Mouse (Mus musculus): ENCODE data around the gene Robo1. TPM values are rescaled to one million over a fixed set of nuclear protein-coding genes. Genes with fewer than 3 reads are reported as not detected.

Gene Robo1
- polyA plus RNA-seq, 1 experiment: 3.5 TPM

- no peaks in the 10 kb centered on the region for H3K4me1 ChIP-seq (ENCODE audit: control insufficient read depth, insufficient read depth, low read length)
- H3K4me3 ChIP-seq (ENCODE audit: control insufficient read depth, low read depth, low read length): no peak overlapping the region
- no peak overlapping the region for H3K27ac ChIP-seq (ENCODE audit: control insufficient read depth, insufficient read depth, low read depth, low read length)
- H3K27me3 ChIP-seq (ENCODE audit: control insufficient read depth, insufficient read depth, low read length): no peaks in the 10 kb centered on the region
- TF ChIP-seq POLR2A (IDR thresholded peaks at IDR 0.05; ENCODE audit: control insufficient read depth, low read depth, low read length) (no peak), CTCF (IDR thresholded peaks at IDR 0.05; ENCODE audit: control insufficient read depth, insufficient read depth, insufficient replicate concordance, low read depth, low read length) (no peak)
- no peaks in the 10 kb centered on the region for H3K36me3 ChIP-seq (ENCODE audit: control insufficient read depth, insufficient read depth, low read length)
These were observed 651.7 kb downstream of the Robo1 start for GRCm38 (mm10) chr16:72959823-72960222.

DNA sequence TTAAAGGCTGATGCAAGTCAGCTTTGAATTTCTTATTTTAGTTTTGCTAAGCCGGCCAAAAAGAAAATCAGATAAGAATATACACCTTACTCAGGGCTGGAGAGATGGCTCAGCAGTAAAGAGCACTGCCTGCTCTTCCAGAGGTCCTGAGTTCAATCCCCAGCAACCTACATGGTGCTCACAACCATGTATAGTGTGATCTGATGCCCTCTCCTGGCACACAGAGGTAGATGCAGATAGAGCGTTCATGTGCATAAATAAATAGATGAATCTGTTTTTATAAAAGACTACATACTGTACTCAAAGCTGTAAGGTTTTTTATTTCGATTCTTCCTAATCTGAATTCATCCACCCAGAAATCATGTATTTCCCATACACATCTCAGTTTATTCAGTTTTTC lies 655.7 kb downstream of the Robo1 start:
- H3K4me1 ChIP-seq (ENCODE audit: control insufficient read depth, insufficient read depth, low read length): no peaks in the 10 kb centered on the region
- TF ChIP-seq CTCF (IDR thresholded peaks at IDR 0.05; ENCODE audit: control insufficient read depth, insufficient read depth, insufficient replicate concordance, low read depth, low read length) (no peak), POLR2A (IDR thresholded peaks at IDR 0.05; ENCODE audit: control insufficient read depth, low read depth, low read length) (no peak)
- no peak overlapping the region for H3K27ac ChIP-seq (ENCODE audit: control insufficient read depth, insufficient read depth, low read depth, low read length)
- H3K27me3 ChIP-seq (ENCODE audit: control insufficient read depth, insufficient read depth, low read length): no peaks in the 10 kb centered on the region
- no peak overlapping the region for H3K4me3 ChIP-seq (ENCODE audit: control insufficient read depth, low read depth, low read length)
- H3K36me3 ChIP-seq (ENCODE audit: control insufficient read depth, insufficient read depth, low read length): no peaks in the 10 kb centered on the region

DNA sequence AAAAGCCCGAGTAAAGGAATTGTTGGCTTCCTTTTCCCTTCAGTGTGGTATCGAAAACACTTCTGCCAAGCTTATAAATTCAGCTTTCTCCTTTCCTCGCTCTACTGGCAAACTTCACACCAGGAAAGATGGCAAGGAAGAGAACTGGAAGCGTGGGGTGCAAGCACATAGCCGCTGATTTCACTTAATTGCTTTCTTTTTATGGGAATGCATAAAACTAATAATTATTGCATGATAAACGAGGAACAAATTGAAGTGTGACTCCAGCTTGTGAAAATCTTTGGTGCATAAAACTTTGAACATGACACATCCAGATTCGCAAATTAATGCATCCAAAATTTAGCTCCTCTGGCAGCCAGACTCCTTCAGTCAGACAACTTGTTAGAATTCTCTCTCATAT lies 659.4 kb downstream of the Robo1 start:
- H3K4me3 ChIP-seq (ENCODE audit: control insufficient read depth, low read depth, low read length): no peak overlapping the region
- no peak for TF ChIP-seq POLR2A (IDR thresholded peaks at IDR 0.05; ENCODE audit: control insufficient read depth, low read depth, low read length)
- TF ChIP-seq CTCF (IDR thresholded peaks at IDR 0.05; ENCODE audit: control insufficient read depth, insufficient read depth, insufficient replicate concordance, low read depth, low read length): no peak

GRCm38 (mm10) chr16:72969990-72970389 lies 661.9 kb downstream of the Robo1 start:
- H3K27me3 ChIP-seq (ENCODE audit: control insufficient read depth, insufficient read depth, low read length): no peaks in the 10 kb centered on the region

More for the DNA sequence above, 659.4 kb downstream of the Robo1 start:
- Histone ChIP-seq H3K36me3 (ENCODE audit: control insufficient read depth, insufficient read depth, low read length) (no peaks in the 10 kb centered on the region), H3K4me1 (ENCODE audit: control insufficient read depth, insufficient read depth, low read length) (no peaks in the 10 kb centered on the region), H3K27me3 (ENCODE audit: control insufficient read depth, insufficient read depth, low read length) (no peaks in the 10 kb centered on the region), H3K27ac (ENCODE audit: control insufficient read depth, insufficient read depth, low read depth, low read length) (no peak overlapping the region)

GRCm38 (mm10) chr16:72973685-72974084 lies 665.6 kb downstream of the Robo1 start:
- TF ChIP-seq POLR2A (IDR thresholded peaks at IDR 0.05; ENCODE audit: control insufficient read depth, low read depth, low read length) (no peak), CTCF (IDR thresholded peaks at IDR 0.05; ENCODE audit: control insufficient read depth, insufficient read depth, insufficient replicate concordance, low read depth, low read length) (no peak)
- no peaks in the 10 kb centered on the region for H3K36me3 ChIP-seq (ENCODE audit: control insufficient read depth, insufficient read depth, low read length)
- no peak overlapping the region for H3K27ac ChIP-seq (ENCODE audit: control insufficient read depth, insufficient read depth, low read depth, low read length)

More at GRCm38 (mm10) chr16:72969990-72970389, 661.9 kb downstream of the Robo1 start:
- Histone ChIP-seq H3K27ac (ENCODE audit: control insufficient read depth, insufficient read depth, low read depth, low read length) (no peak overlapping the region), H3K36me3 (ENCODE audit: control insufficient read depth, insufficient read depth, low read length) (no peaks in the 10 kb centered on the region), H3K4me1 (ENCODE audit: control insufficient read depth, insufficient read depth, low read length) (no peaks in the 10 kb centered on the region), H3K4me3 (ENCODE audit: control insufficient read depth, low read depth, low read length) (no peak overlapping the region)
- TF ChIP-seq CTCF (IDR thresholded peaks at IDR 0.05; ENCODE audit: control insufficient read depth, insufficient read depth, insufficient replicate concordance, low read depth, low read length) (no peak), POLR2A (IDR thresholded peaks at IDR 0.05; ENCODE audit: control insufficient read depth, low read depth, low read length) (no peak)

DNA sequence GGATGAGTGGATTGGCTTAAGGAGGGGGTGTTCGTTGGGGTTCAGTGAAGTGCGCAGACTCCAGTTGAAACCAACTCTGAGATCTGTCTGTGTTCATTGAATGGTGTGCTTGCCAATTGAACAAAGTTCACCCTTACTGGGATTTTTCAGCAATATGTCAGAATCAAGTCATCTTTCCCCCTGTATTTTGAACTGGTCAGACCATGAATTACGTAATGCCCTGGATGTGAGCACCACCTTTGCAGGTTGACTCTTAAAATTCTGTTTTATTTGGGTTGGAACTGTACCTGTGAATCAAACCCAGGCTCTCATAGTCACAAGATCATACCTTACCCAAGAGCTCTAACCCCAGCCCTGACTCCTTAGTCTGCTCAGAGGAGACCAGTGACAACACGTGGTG lies 666.6 kb downstream of the Robo1 start:
- Histone ChIP-seq H3K4me1 (ENCODE audit: control insufficient read depth, insufficient read depth, low read length) (no peaks in the 10 kb centered on the region), H3K27me3 (ENCODE audit: control insufficient read depth, insufficient read depth, low read length) (no peaks in the 10 kb centered on the region), H3K27ac (ENCODE audit: control insufficient read depth, insufficient read depth, low read depth, low read length) (no peak overlapping the region), H3K36me3 (ENCODE audit: control insufficient read depth, insufficient read depth, low read length) (no peaks in the 10 kb centered on the region), H3K4me3 (ENCODE audit: control insufficient read depth, low read depth, low read length) (no peak overlapping the region)
- no peak for TF ChIP-seq POLR2A (IDR thresholded peaks at IDR 0.05; ENCODE audit: control insufficient read depth, low read depth, low read length)
- TF ChIP-seq CTCF (IDR thresholded peaks at IDR 0.05; ENCODE audit: control insufficient read depth, insufficient read depth, insufficient replicate concordance, low read depth, low read length): no peak

More at GRCm38 (mm10) chr16:72973685-72974084, 665.6 kb downstream of the Robo1 start:
- Histone ChIP-seq H3K4me3 (ENCODE audit: control insufficient read depth, low read depth, low read length) (no peak overlapping the region), H3K4me1 (ENCODE audit: control insufficient read depth, insufficient read depth, low read length) (no peaks in the 10 kb centered on the region), H3K27me3 (ENCODE audit: control insufficient read depth, insufficient read depth, low read length) (no peaks in the 10 kb centered on the region)

DNA sequence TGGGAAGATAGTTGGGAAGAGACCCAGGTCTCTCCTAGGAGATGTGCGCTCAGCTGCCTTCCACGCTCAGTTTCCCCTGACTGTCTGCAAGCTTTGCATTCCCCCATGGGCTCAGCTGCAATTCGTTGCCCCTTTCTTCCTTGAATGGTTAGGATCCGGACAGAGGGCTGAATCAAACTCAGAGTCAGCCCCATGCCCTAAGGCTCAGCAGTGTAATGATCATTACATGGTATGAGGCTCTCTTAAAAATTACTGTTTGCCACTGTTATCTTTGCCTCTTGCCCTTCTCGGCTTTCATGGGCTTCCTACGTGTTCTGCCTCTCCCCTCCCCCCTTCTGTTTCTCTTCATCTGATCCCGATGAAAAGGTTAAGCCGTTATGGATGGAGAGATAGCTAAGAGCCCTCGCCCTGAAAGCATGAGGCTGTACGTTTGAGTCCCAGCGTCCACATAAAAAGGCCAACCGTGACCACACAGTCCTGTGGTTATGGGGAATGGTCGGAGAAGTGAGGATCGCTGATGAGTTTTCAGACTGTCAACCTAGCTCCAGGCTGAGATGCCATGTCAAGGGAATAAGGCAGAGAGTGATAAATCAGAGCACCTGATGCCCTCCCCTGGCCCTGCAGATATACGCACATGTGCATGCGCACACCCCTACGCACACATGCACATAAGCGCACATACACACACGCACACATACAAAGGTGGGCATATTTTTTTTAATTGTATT lies 668.9 kb downstream of the Robo1 start:
- no peak for TF ChIP-seq CTCF (IDR thresholded peaks at IDR 0.05; ENCODE audit: control insufficient read depth, insufficient read depth, insufficient replicate concordance, low read depth, low read length)
- no peak for TF ChIP-seq POLR2A (IDR thresholded peaks at IDR 0.05; ENCODE audit: control insufficient read depth, low read depth, low read length)
- Histone ChIP-seq H3K27me3 (ENCODE audit: control insufficient read depth, insufficient read depth, low read length) (no peaks in the 10 kb centered on the region), H3K4me3 (ENCODE audit: control insufficient read depth, low read depth, low read length) (no peak overlapping the region), H3K4me1 (ENCODE audit: control insufficient read depth, insufficient read depth, low read length) (no peaks in the 10 kb centered on the region), H3K27ac (ENCODE audit: control insufficient read depth, insufficient read depth, low read depth, low read length) (no peak overlapping the region), H3K36me3 (ENCODE audit: control insufficient read depth, insufficient read depth, low read length) (no peaks in the 10 kb centered on the region)
